Mouse (Mus musculus): Measurements from ENCODE around the gene Plaur.
"Not testable (repeated sequence)": the region's sequence is repeated elsewhere in the genome, so short reads cannot be mapped to it uniquely, and the experiment has no call there.

Plaur gene

GRCm38 (mm10) chr7:24480121-24480941 is 18.0 kb downstream of the Plaur start:
- peak; percentile 77 for DNase-seq

DNA sequence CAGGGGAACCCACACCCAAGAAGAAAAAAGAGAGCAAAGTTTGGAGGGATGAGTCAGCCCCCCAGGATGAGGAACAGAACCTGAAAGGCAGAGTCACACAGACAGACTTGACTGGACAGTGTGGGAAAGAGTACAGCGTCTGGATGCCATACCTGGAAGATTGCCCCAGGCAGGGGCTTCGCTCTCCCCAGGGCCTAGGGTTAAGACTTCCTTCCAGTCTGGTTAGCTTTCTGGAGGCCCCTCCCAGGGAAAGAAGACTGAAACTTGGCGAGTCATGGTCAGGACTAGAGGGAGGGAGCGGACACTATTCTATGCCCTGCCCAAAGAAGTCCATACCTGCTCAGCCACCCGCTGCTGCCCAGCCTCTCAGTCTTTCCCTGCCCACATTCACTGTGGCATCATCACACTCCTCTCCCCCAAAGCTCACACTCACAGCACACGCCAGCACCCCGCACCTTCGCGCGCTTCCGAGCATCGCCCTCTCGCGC is 18.7 kb downstream of the Plaur start:
- DNase-seq, result no peak

DNA sequence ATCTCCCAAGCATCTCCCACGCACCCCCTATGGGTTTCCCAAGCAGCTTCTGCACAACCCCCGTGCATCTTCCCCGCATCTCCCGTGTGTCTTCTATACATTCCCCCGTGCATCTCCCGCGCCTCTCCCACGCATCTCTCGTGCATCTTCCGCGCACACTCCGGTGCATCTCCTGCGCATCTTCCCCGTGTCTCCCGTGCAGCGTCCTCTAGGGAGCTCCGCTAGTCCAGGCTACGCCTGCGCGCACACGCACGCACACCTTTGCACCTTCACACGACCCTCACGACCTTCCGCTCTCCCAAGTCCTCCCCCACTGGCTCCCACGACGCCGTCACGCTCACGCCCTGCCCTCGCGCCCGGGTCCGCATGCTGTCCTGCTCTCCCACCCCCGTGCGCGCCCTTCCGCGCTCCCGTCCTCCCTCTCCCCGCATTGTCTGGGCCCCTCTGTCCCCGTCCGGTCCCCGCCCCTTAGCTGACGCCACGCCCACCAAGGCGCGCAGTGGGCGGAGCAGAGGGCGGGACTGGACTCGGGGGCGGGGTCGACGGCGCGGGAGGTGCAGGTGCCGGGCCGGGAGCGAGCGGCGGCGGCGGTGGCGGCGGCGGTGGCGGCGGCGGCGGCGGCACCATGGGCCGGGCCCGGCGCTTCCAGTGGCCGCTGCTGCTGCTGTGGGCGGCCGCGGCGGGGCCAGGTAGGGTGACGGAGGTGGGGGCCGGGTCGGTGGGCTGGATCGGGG is 19.4 kb downstream of the Plaur start, which contains the start of gene Cadm4:
Gene Cadm4 (plus strand): TSS at position 550 of the 734 bp plus-strand sequence.
- peak; percentile 93 for DNase-seq

DNA sequence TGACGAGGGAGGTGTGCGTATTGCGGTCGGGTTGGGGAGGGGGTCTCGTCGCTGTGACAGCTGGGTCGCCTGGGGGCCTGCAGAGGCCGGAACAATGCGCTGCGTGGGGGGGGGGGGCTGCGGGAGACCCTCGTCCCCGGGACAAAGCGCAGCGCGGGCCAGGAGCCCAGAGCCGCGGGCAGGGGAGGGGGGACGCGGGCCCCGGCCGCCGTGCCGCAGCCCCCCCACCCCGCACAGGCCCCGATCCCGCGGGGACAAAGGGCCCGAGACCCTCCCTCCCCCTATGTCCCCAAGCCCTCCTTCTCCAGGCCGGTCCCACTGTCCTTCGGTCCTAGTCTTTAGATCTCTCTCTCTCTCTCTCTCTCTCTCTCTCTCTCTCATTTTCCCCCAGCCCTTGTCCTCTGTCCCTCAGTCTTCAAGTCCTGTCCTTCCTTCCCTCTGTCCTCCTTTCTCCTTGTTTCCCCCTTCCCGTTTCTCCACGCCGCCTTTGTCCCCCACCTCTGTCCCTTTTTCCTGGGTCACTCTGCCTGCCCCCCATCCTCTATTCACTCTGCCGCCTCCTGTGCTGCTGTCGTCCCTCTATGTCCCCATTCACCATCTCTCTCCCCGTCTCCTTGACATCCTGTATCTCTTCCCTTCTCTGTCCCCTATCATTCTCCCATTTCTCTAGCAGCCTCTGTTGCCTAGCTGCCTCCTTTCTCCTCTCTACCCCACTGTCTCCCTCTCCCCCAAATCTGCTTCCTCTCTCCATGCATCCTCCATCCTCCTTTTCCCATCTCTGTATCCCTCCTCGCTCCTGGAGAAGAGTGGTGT is 20.1 kb downstream of the Plaur start:
- DNase-seq, result no peak

DNA sequence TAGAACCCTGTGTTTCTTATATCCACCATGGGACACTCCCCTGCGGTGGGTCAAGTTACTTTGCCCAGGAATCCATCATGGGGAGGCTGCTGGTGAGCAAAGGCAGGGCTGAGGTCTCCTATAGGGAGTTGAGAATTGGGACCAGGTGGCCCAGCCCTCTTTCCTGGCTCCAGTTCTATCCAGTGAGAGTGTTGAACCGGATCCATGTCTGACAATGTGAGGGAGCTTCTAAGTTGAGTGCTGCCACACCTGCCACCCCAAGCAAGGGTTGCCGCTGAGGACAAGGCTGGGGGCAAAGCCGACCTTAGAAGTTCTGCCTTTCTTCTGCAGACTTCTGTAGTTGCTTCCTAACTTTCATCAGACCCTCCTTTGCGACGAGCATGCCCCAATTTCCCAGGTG is 21.0 kb downstream of the Plaur start:
- DNase-seq, result not testable (repeated sequence)

DNA sequence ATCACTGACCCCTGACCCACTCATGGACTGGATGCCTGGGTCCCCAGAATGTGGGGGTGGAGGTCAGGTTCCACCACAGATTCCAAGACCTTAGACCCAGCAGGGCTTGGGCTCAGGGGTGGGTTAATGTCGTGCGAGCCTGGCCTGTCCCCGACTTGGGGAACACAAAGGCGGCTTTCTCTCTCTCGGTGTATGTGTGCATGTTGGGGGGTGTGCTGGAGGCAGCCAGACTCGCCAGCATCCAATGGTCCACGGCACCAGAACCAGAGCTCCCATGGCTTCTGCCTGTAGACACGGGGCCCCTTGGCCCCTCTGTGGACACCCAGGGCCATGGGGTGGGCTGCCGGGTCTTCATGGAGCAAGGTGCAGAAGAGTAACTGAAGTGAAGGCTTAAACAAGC is 23.2 kb downstream of the Plaur start:
- DNase-seq, result no peak

DNA sequence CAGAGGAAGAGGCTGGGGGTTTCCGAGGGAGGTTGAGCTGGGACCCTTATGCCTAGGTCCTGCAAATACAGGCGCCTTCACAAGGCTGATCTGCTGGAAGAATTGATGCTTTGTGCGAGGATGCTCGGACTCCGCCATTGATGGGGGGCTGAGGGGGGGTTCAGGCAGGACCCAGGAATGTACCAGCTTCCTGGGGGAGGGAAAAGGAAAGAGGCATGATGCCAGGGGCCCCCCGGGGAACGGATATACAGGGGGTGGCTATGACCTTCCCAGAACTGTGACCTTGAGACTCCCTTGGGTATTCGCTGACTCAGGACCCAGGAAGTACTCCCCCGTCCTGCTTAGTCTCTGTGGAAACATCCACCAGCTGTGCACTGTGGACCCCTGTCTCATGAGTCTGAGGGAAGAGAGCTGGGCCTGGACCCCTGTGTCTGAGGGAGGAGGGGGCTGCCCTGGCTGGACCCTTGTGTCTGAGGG is 24.4 kb downstream of the Plaur start:
- DNase-seq, result peak; percentile 73

- no peak for DNase-seq
These were observed 25.1 kb downstream of the Plaur start for GRCm38 (mm10) chr7:24487403-24487802.

GRCm38 (mm10) chr7:24488303-24488702 is 26.0 kb downstream of the Plaur start:
- no peak for DNase-seq

- peak; percentile 39 for DNase-seq
These were observed 37.7 kb downstream of the Plaur start for GRCm38 (mm10) chr7:24499856-24500577.

DNA sequence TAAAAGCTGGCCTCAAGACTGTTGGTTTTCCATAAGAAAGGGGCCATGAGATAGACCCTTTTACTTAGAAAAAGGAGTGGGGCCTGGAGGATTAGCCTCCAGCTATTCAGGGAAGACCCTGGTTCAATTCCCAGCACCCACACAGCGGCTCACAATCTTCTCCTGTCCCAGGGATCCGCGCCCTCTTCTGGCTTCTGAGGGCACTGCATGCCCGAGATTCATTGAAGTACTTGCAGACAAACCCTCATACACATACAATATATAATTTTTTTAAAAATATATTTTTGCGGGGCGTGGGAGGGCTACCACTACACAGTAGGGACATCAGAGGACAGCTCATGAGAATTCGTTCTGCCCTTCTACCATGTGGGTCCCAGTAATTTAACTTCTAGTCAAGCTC is 38.6 kb downstream of the Plaur start:
- peak; percentile 50 for DNase-seq

DNA sequence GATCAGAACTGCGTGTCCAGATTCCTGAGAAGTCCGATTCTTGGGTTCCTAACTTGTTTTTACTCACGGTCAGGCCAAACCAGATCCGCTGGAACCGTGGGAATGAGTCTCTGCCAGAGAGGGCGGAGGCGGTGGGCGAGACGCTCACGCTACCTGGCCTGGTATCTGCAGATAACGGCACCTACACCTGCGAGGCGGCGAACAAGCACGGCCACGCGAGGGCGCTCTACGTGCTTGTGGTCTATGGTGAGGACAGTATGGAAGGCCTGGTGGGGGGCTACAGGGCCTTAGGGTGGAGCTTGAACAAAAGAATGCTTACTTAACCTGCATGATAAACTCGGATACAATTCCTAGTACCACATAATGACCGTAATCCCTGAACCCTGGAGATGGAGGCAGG is 39.2 kb downstream of the Plaur start:
- DNase-seq, result no peak

GRCm38 (mm10) chr7:24504004-24504403 is 41.7 kb downstream of the Plaur start:
- no peak for DNase-seq

- DNase-seq, result no peak
These were observed 42.6 kb downstream of the Plaur start for GRCm38 (mm10) chr7:24504868-24505267.

- no peak for DNase-seq
These were observed 43.3 kb downstream of the Plaur start for GRCm38 (mm10) chr7:24505447-24506064.

- no peak for DNase-seq
These were observed 43.8 kb downstream of the Plaur start for GRCm38 (mm10) chr7:24506065-24506459.

DNA sequence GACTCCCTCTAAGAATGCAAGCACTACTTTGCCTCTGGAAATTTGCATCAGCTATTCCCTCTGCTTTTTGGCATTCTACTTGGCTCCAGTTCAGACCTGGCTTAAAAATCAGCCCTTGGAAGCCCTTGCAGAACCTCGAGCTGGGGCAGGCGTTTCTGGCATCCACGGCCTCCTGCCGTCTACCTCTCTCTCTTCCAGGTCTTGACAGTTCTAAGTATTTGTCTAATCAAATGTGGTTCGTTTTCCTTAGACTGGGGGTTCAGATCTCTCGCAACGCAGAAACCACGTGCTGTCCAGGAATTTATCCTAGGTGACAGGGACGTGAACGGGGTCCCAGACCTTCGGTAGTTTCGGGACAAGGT is 44.2 kb downstream of the Plaur start:
- no peak for DNase-seq

DNA sequence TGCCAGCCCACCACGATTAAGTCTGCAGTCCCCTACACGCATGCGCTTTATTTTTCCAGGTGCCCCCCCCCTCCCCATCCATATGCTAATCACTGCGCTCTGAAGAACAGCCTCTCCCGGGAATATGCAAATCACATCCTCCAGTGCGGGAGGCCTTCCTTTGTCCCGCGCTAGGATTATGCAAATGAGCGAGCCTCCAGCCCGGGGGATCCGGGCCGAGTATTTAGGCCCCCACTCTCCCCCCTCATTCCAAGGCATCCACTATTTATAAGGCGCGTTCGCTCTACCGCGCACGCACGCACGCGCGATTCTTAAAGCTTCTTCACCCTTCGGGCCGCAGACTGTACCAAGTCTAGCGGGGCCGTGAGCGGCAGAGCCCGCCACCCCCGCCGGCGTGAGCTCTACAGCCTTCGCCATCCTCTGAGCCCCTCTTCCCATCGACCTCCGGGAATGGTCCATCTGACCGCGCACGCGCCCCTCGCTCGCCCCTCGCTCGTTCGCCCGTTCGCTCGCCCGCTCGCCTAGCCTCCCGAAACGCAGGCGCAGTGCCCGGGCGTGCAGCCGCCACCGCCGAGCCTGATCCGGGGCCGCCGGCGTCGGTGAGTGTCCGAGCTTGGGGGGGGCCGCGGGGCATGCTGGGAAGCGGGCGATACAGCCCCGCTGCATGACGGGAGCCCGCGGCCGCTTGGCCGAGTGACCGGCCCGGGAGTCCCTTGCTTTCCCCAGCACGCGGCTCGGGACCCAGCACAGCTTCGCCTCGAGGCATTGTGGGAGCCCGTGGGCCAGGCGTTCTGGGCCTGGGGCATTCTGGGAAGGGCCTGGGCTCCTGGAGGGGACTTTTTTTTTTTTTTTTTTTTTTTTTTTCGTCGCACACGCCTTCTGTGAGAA is 44.8 kb downstream of the Plaur start, which contains the start of gene Zfp428:
Gene Zfp428 (plus strand): TSS at position 169 of the 888 bp plus-strand sequence.
- DNase-seq, result peak; percentile 96

DNA sequence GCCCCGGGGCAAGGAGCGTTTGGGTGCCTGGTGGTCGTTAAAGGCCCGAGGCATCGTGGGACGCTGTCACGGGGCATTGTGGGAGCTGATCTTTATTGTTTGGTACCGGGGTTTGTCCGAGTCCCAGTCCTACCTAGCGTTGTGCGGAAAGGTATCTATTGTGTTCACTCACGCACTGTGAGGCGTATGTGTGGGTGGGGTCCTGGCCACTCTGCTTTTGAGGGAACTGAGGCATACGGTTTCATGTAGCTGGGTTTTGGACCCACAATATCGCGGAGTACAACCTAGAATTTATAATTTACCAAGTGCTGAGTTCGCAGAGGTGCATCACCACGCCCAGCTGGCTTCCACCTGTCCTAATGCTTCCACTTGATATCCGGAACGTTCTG is 45.4 kb downstream of the Plaur start:
- DNase-seq, result no peak

DNA sequence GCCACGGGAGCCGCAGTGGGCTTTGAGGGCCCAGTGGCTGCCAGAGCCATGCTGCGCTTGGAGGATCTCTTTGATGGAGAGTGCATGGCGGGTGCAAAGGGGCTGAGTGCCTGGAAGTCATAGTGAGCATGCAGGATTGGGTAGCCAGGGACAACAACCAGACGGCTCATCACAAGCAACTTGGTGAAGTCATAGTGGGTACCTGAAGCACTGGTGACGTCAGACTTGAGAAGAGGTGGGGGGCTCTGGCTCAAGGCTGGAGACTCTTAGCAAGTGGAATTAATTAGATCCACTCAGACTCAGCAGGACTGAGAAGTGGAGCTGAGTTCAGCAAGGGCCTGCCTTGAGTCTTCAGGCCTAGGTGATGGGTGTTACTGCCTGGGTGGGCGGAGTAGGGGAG is 50.1 kb downstream of the Plaur start, which contains the start of gene AC161166.1:
Gene AC161166.1 (minus strand): TSS at position 101 of the 400 bp plus-strand sequence.
- DNase-seq, result no peak

- DNase-seq, result not testable (repeated sequence)
These were observed 54.0 kb downstream of the Plaur start for GRCm38 (mm10) chr7:24516319-24516718.
